Mouse (Mus musculus): ENCODE results near the gene Cd300lg. TPM values are rescaled to one million over a fixed set of nuclear protein-coding genes. Genes with fewer than 3 reads are reported as not detected.

Cd300lg gene
- total and polyA plus RNA-seq, 3 experiments = 0.08 to 0.26 TPM; not detected in 1

DNA sequence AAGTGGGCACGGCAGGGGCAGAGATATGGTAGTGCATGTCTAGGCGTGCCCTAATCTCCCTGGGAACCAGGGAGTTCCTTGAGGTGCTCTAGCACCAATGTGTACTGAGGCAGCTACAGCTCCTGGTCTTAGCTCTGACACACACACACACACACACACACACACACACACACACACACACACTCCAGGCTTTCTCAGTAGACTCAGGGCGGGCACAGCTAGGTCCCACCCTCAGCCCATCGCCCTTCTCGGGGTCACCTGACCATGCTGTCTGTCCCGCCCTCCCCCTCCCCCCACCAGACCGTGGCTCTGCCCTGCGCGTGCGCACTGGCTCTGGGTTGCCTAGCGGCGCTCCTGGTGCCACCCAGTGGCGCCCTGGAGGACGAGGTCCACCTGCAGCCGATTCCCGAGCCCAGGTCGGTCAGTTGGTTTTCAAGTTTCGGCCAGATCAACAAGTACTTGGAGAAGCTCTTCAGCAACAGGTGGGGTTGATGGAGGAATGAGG is 55.6 kb downstream of the Cd300lg start:
- Histone ChIP-seq H3K36me3 (ENCODE audit: control insufficient read depth in 1 of 2, insufficient read depth in 2 of 2, low read length in 2 of 2) (peaks cover 0 to 9% of the 10 kb centered on the region in 2 experiments; a peak in 2 of 4 replicates), H3K79me2 (ENCODE audit: control insufficient read depth, insufficient read depth, low read length, poor library complexity) (no peaks in the 10 kb centered on the region), H3K27me3 (ENCODE audit: control insufficient read depth in 1 of 2, insufficient read depth in 2 of 2, low read length in 2 of 2) (no peaks in the 10 kb centered on the region), H3K27ac (ENCODE audit: control insufficient read depth, low read depth, low read length) (peak overlapping the region; percentile 49), H3K9me3 (replicated peaks; ENCODE audit: insufficient read depth, low read length) (no peaks in the 10 kb centered on the region), H3K9ac (ENCODE audit: control insufficient read depth, low read depth, low read length, poor library complexity, severe bottlenecking) (peak overlapping the region; percentile 73), H3K4me1 (ENCODE audit: control insufficient read depth in 1 of 2, insufficient read depth in 2 of 2, low read length in 2 of 2) (peaks cover 4 to 26% of the 10 kb centered on the region in 2 experiments; a peak in 2 of 4 replicates), H3K4me3 (ENCODE audit: control insufficient read depth in 1 of 2, insufficient read depth in 1 of 2, low read depth in 2 of 2, low read length in 2 of 2) (peak overlapping the region; percentile 65 to 75)
- DNase-seq (ENCODE audit: low read depth, low spot score) = peak; percentile 96
- no peak for TF ChIP-seq ZC3H11A (IDR thresholded peaks at IDR 0.05; ENCODE audit: low read depth, low read length)
- TF ChIP-seq MYC (IDR thresholded peaks at IDR 0.05; ENCODE audit: low read depth, low read length) = no peak; the same call in 1 of the 2 replicates
- peak in 1 of 2 experiments; percentile 66; a peak in 1 of 4 replicates for TF ChIP-seq POLR2A (IDR thresholded peaks at IDR 0.05; ENCODE audit: control insufficient read depth in 1 of 2, insufficient read depth in 1 of 2, low read depth in 1 of 2, low read length in 2 of 2, poor library complexity in 1 of 2)
- TF ChIP-seq ETS1 (IDR thresholded peaks at IDR 0.05; ENCODE audit: low read depth, low read length) = peak; percentile 40; the same call in 1 of the 2 replicates
- peak; percentile 21 to 87 (median 73); a peak in 5 of 6 replicates for TF ChIP-seq CTCF (IDR thresholded peaks at IDR 0.05 in 2 of 3, conservative IDR thresholded peaks at IDR 0.05 in 1 of 3; ENCODE audit: control insufficient read depth in 1 of 3, insufficient read depth in 1 of 3, low read depth in 2 of 3, low read length in 3 of 3, poor library complexity in 1 of 3, severe bottlenecking in 1 of 3)
- no peak for TF ChIP-seq ZNF384 (IDR thresholded peaks at IDR 0.05; ENCODE audit: low read depth, low read length)
- no peak for TF ChIP-seq GATA1 (IDR thresholded peaks at IDR 0.05; ENCODE audit: low read depth, low read length)
- peak; percentile 41; the same call in 1 of the 2 replicates for TF ChIP-seq TCF12 (IDR thresholded peaks at IDR 0.05; ENCODE audit: low read depth, low read length)
- peak; percentile 28; the same call in 1 of the 2 replicates for TF ChIP-seq ELF1 (IDR thresholded peaks at IDR 0.05; ENCODE audit: low read depth, low read length)
- peak; percentile 99; the same call in 1 of the 2 replicates for TF ChIP-seq NRF1 (IDR thresholded peaks at IDR 0.05; ENCODE audit: insufficient read depth, low read depth, low read length, poor library complexity, severe bottlenecking)
- no peak for TF ChIP-seq GABPA (IDR thresholded peaks at IDR 0.05; ENCODE audit: low read depth, low read length)
- no peak for TF ChIP-seq TAL1 (IDR thresholded peaks at IDR 0.05; ENCODE audit: low read length)
- TF ChIP-seq MYB (IDR thresholded peaks at IDR 0.05; ENCODE audit: low read depth, low read length) = no peak
- TF ChIP-seq TBP (IDR thresholded peaks at IDR 0.05; ENCODE audit: low read depth, low read length) = 0 out of 2 replicates have a peak, but pooled peaks have one; percentile 39
- no peak; the same call in 1 of the 2 replicates for TF ChIP-seq CHD2 (IDR thresholded peaks at IDR 0.05; ENCODE audit: low read length)
- peak; percentile 39; the same call in 1 of the 2 replicates for TF ChIP-seq POLR2AphosphoS2 (IDR thresholded peaks at IDR 0.05; ENCODE audit: low read length)
- no peak for TF ChIP-seq UBTF (IDR thresholded peaks at IDR 0.05; ENCODE audit: borderline replicate concordance, insufficient read depth, low read depth, low read length)
- TF ChIP-seq MAFK (IDR thresholded peaks at IDR 0.05; ENCODE audit: borderline replicate concordance, low read depth, low read length) = no peak
- TF ChIP-seq MEF2A (IDR thresholded peaks at IDR 0.05; ENCODE audit: extremely low read depth, insufficient replicate concordance, low read depth, low read length, poor library complexity, severe bottlenecking) = 0 out of 2 replicates have a peak, but pooled peaks have one; percentile 31
- TF ChIP-seq HCFC1 (IDR thresholded peaks at IDR 0.05; ENCODE audit: low read depth, low read length) = peak; percentile 78
- peak; percentile 77 for TF ChIP-seq BHLHE40 (IDR thresholded peaks at IDR 0.05; ENCODE audit: borderline replicate concordance, low read depth, low read length)
- TF ChIP-seq USF1 (IDR thresholded peaks at IDR 0.05; ENCODE audit: low read depth, low read length) = peak; percentile 97
- TF ChIP-seq MXI1 (IDR thresholded peaks at IDR 0.05; ENCODE audit: low read depth, low read length) = no peak; the same call in none of the 2 replicates
- TF ChIP-seq E2F4 (IDR thresholded peaks at IDR 0.05; ENCODE audit: borderline replicate concordance, low read depth, low read length) = no peak
- peak; percentile 44; the same call in 1 of the 2 replicates for TF ChIP-seq MAX (IDR thresholded peaks at IDR 0.05; ENCODE audit: low read length)
- no peak for TF ChIP-seq KAT2A (conservative IDR thresholded peaks at IDR 0.05; ENCODE audit: low read depth, low read length)
- TF ChIP-seq SIN3A (IDR thresholded peaks at IDR 0.05; ENCODE audit: low read length) = peak; percentile 48
- TF ChIP-seq MAZ (IDR thresholded peaks at IDR 0.05; ENCODE audit: low read depth, low read length) = 0 out of 2 replicates have a peak, but pooled peaks have one; percentile 10
- TF ChIP-seq SMC3 (IDR thresholded peaks at IDR 0.05; ENCODE audit: low read depth, low read length) = peak; percentile 66
- no peak for TF ChIP-seq CHD1 (IDR thresholded peaks at IDR 0.05; ENCODE audit: low read depth, low read length)
- TF ChIP-seq ZKSCAN1 (IDR thresholded peaks at IDR 0.05; ENCODE audit: low read depth, low read length) = no peak
- TF ChIP-seq NELFE (IDR thresholded peaks at IDR 0.05; ENCODE audit: low read depth, low read length) = peak; percentile 80
- TF ChIP-seq POLR2AphosphoS5 (IDR thresholded peaks at IDR 0.05; ENCODE audit: borderline replicate concordance, low read depth, low read length) = no peak
- TF ChIP-seq USF2 (IDR thresholded peaks at IDR 0.05; ENCODE audit: borderline replicate concordance in 1 of 2, insufficient read depth in 1 of 2, low read depth in 1 of 2, low read length in 2 of 2) = peak in 1 of 2 experiments; percentile 72; a peak in 1 of 4 replicates
- TF ChIP-seq EP300 (IDR thresholded peaks at IDR 0.05; ENCODE audit: low read depth in 1 of 2, low read length in 2 of 2) = no peak; a peak in 2 of 4 replicates
- no peak for TF ChIP-seq JUND (IDR thresholded peaks at IDR 0.05; ENCODE audit: low read depth, low read length)

All from MEL (cell line).